Mouse (Mus musculus) liver, embryonic 13.5 days (tissue): ENCODE measurements at regions not wholly inside any gene's neighbourhood (a gene's known extent, or its start where the extent isn't known, plus 50 kb on each side); places are given as distances from the start of the nearest gene placed in this dataset.

Source experiments
- ATAC-seq: fragments of 200-750 bp; cut with Nextera tagmentation; 2 replicates; pipeline ENCODE4 v1.8.0; 2017; ENCODE audit warnings: low read depth, mild to moderate bottlenecking, moderate number of reproducible peaks, moderate library complexity
- DNase-seq: peaks from one replicate; pipeline ENCODE4 v3.0.0; 2022
- H3K27ac ChIP-seq: fragments of 300-500 bp; sonication (generic); 2 replicates; pipeline ENCODE4 v1.5.1; 2015; ENCODE audit warnings: moderate library complexity, mild to moderate bottlenecking, inconsistent platforms
- H3K27me3 ChIP-seq: fragments of 300-500 bp; sonication (generic); 2 replicates; pipeline ENCODE4 v1.6.1; 2015; ENCODE audit warnings: mild to moderate bottlenecking, inconsistent platforms
- H3K36me3 ChIP-seq: fragments of 300-500 bp; sonication (generic); 2 replicates; pipeline ENCODE4 v1.6.1; 2015; ENCODE audit warnings: mild to moderate bottlenecking, inconsistent platforms
- H3K4me1 ChIP-seq: fragments of 300-500 bp; sonication (generic); replicated peaks from 2 replicates; pipeline ENCODE4 v1.6.1; 2015; ENCODE audit warnings: inconsistent platforms
- H3K4me2 ChIP-seq: fragments of 300-500 bp; sonication (generic); 2 replicates; pipeline ENCODE4 v1.6.1; 2015; ENCODE audit warnings: inconsistent platforms, mild to moderate bottlenecking, moderate library complexity
- H3K4me3 ChIP-seq: fragments of 300-500 bp; sonication (generic); replicated peaks from 2 replicates; pipeline ENCODE4 v1.5.1; 2015; ENCODE audit warnings: mild to moderate bottlenecking, inconsistent platforms
- H3K9ac ChIP-seq: fragments of 300-500 bp; sonication (generic); 2 replicates; pipeline ENCODE4 v1.6.1; 2015; ENCODE audit warnings: mild to moderate bottlenecking, inconsistent platforms
- H3K9me3 ChIP-seq: fragments of 300-500 bp; sonication (generic); replicated peaks from 2 replicates; pipeline ENCODE4 v1.6.1; 2016; ENCODE audit warnings: inconsistent platforms
- WGBS: fragments of 180-500 bp; shearing (Covaris S2); methylation state at CpG from one replicate; pipeline ENCODE4 v1.1.7; 2015; ENCODE audit not compliant: insufficient replicate concordance; 5-methylcytosine and 5-hydroxymethylcytosine counted together

- DNase-seq (no peak), ATAC-seq (no peak)
- H3K9ac ChIP-seq = no peak overlapping the region
- WGBS = 66% methylated on average over 5 of the region's 5 CpGs
- H3K27ac ChIP-seq = no peak overlapping the region
- no peaks in the 10 kb centered on the region for H3K4me1 ChIP-seq
- no peaks in the 10 kb centered on the region for H3K9me3 ChIP-seq
- no peaks in the 10 kb centered on the region for H3K27me3 ChIP-seq
- H3K4me2 ChIP-seq = no peak overlapping the region
- no peaks in the 10 kb centered on the region for H3K36me3 ChIP-seq
- H3K4me3 ChIP-seq = no peak overlapping the region
These were observed 382.0 kb upstream of the Slc30a5 start for GRCm38 (mm10) chr13:101215131-101215641.

- Histone ChIP-seq H3K9me3 (no peaks in the 10 kb centered on the region), H3K36me3 (no peaks in the 10 kb centered on the region), H3K4me3 (no peak overlapping the region), H3K4me1 (no peaks in the 10 kb centered on the region), H3K9ac (no peak overlapping the region), H3K27me3 (no peaks in the 10 kb centered on the region), H3K27ac (no peak overlapping the region), H3K4me2 (no peak overlapping the region)
- ATAC-seq = no peak
- DNase-seq = no peak
- WGBS = 58% methylated on average over 2 of the region's 2 CpGs
These were observed 380.9 kb upstream of the Slc30a5 start for GRCm38 (mm10) chr13:101214094-101214493.

- Histone ChIP-seq H3K27ac (no peak overlapping the region), H3K4me3 (no peak overlapping the region), H3K9me3 (no peaks in the 10 kb centered on the region), H3K4me1 (no peaks in the 10 kb centered on the region), H3K4me2 (no peak overlapping the region), H3K36me3 (no peaks in the 10 kb centered on the region), H3K27me3 (no peaks in the 10 kb centered on the region), H3K9ac (no peak overlapping the region)
- 59% methylated on average over 13 of the region's 13 CpGs for WGBS
- ATAC-seq (no peak), DNase-seq (no peak)
These were observed 380.1 kb upstream of the Slc30a5 start for GRCm38 (mm10) chr13:101213121-101213916.

- no peak for ATAC-seq
- no peak for DNase-seq
These were observed 379.2 kb upstream of the Slc30a5 start for GRCm38 (mm10) chr13:101212341-101212895.

GRCm38 (mm10) chr13:101208788-101209187 lies 375.6 kb upstream of the Slc30a5 start:
- DNase-seq = no peak
- no peak for ATAC-seq
- H3K9me3 ChIP-seq = no peaks in the 10 kb centered on the region
- 73% methylated on average over 9 of the region's 9 CpGs for WGBS
- H3K4me1 ChIP-seq = no peaks in the 10 kb centered on the region
- no peak overlapping the region for H3K4me3 ChIP-seq
- no peak overlapping the region for H3K27ac ChIP-seq
- no peaks in the 10 kb centered on the region for H3K27me3 ChIP-seq
- H3K9ac ChIP-seq = no peak overlapping the region
- H3K4me2 ChIP-seq = no peak overlapping the region
- H3K36me3 ChIP-seq = no peaks in the 10 kb centered on the region

More at GRCm38 (mm10) chr13:101212341-101212895, 379.2 kb upstream of the Slc30a5 start:
- Histone ChIP-seq H3K36me3 (no peaks in the 10 kb centered on the region), H3K9ac (no peak overlapping the region), H3K4me3 (no peak overlapping the region), H3K27ac (no peak overlapping the region), H3K9me3 (no peaks in the 10 kb centered on the region), H3K4me1 (no peaks in the 10 kb centered on the region), H3K27me3 (no peaks in the 10 kb centered on the region), H3K4me2 (no peak overlapping the region)
- 65% methylated on average over 5 of the region's 5 CpGs for WGBS

GRCm38 (mm10) chr13:101203463-101203862 lies 370.2 kb upstream of the Slc30a5 start:
- no peaks in the 10 kb centered on the region for H3K4me1 ChIP-seq
- ATAC-seq = no peak
- no peak overlapping the region for H3K4me3 ChIP-seq

GRCm38 (mm10) chr13:101202565-101203313 lies 369.5 kb upstream of the Slc30a5 start:
- Histone ChIP-seq H3K4me3 (no peak overlapping the region), H3K4me1 (no peaks in the 10 kb centered on the region), H3K36me3 (no peaks in the 10 kb centered on the region), H3K27ac (no peak overlapping the region), H3K27me3 (no peaks in the 10 kb centered on the region), H3K9ac (no peak overlapping the region), H3K9me3 (no peaks in the 10 kb centered on the region), H3K4me2 (no peak overlapping the region)
- DNase-seq (no peak), ATAC-seq (no peak)
- 46% methylated on average over 4 of the region's 4 CpGs for WGBS

More at GRCm38 (mm10) chr13:101203463-101203862, 370.2 kb upstream of the Slc30a5 start:
- H3K27ac ChIP-seq = no peak overlapping the region
- H3K36me3 ChIP-seq = no peaks in the 10 kb centered on the region
- no peak overlapping the region for H3K9ac ChIP-seq
- no peak overlapping the region for H3K4me2 ChIP-seq
- H3K27me3 ChIP-seq = no peaks in the 10 kb centered on the region
- no peaks in the 10 kb centered on the region for H3K9me3 ChIP-seq
- DNase-seq = no peak

- no peaks in the 10 kb centered on the region for H3K9me3 ChIP-seq
- H3K4me1 ChIP-seq = no peaks in the 10 kb centered on the region
- H3K4me3 ChIP-seq = no peak overlapping the region
- ATAC-seq (no peak), DNase-seq (no peak)
- H3K27me3 ChIP-seq = no peaks in the 10 kb centered on the region
- H3K4me2 ChIP-seq = no peak overlapping the region
- no peaks in the 10 kb centered on the region for H3K36me3 ChIP-seq
- H3K9ac ChIP-seq = no peak overlapping the region
- H3K27ac ChIP-seq = no peak overlapping the region
- 67% methylated on average over 7 of the region's 7 CpGs for WGBS
These were observed 357.1 kb upstream of the Slc30a5 start for GRCm38 (mm10) chr13:101190249-101190830.

GRCm38 (mm10) chr13:101182387-101182786 lies 349.2 kb upstream of the Slc30a5 start:
- 36% methylated on average over 2 of the region's 2 CpGs for WGBS
- Histone ChIP-seq H3K4me1 (no peaks in the 10 kb centered on the region), H3K27me3 (no peaks in the 10 kb centered on the region), H3K36me3 (no peaks in the 10 kb centered on the region), H3K4me3 (no peak overlapping the region), H3K9me3 (no peaks in the 10 kb centered on the region), H3K9ac (no peak overlapping the region), H3K27ac (no peak overlapping the region), H3K4me2 (no peak overlapping the region)
- ATAC-seq (no peak), DNase-seq (no peak)

- no peaks in the 10 kb centered on the region for H3K36me3 ChIP-seq
These were observed 341.9 kb upstream of the Slc30a5 start for GRCm38 (mm10) chr13:101175017-101175689.

GRCm38 (mm10) chr13:101161768-101162167 lies 328.5 kb upstream of the Slc30a5 start:
- Histone ChIP-seq H3K9ac (no peak overlapping the region), H3K27me3 (no peaks in the 10 kb centered on the region), H3K4me3 (no peak overlapping the region), H3K4me1 (no peaks in the 10 kb centered on the region), H3K4me2 (no peak overlapping the region), H3K36me3 (no peaks in the 10 kb centered on the region), H3K27ac (no peak overlapping the region), H3K9me3 (no peaks in the 10 kb centered on the region)
- DNase-seq = no peak
- no peak for ATAC-seq
- WGBS = 46% methylated on average over 2 of the region's 2 CpGs

More at GRCm38 (mm10) chr13:101175017-101175689, 341.9 kb upstream of the Slc30a5 start:
- DNase-seq (no peak), ATAC-seq (no peak)
- no peak overlapping the region for H3K9ac ChIP-seq
- H3K4me2 ChIP-seq = no peak overlapping the region
- no peaks in the 10 kb centered on the region for H3K27me3 ChIP-seq
- WGBS = 68% methylated on average over 8 of the region's 8 CpGs
- H3K9me3 ChIP-seq = no peaks in the 10 kb centered on the region
- no peak overlapping the region for H3K27ac ChIP-seq
- no peak overlapping the region for H3K4me3 ChIP-seq
- H3K4me1 ChIP-seq = no peaks in the 10 kb centered on the region
